Mouse (Mus musculus) testis, postnatal 14 days (tissue): Measurements from ENCODE around the gene Megf11.
"Not testable (repeated sequence)": the region's sequence is repeated elsewhere in the genome, so short reads cannot be mapped to it uniquely, and the experiment has no call there.

ENCODE experiments used
- DNase-seq: peaks from one replicate; pipeline ENCODE4 v3.0.0; 2021; ENCODE audit warnings: low spot score

The Megf11 gene

DNA sequence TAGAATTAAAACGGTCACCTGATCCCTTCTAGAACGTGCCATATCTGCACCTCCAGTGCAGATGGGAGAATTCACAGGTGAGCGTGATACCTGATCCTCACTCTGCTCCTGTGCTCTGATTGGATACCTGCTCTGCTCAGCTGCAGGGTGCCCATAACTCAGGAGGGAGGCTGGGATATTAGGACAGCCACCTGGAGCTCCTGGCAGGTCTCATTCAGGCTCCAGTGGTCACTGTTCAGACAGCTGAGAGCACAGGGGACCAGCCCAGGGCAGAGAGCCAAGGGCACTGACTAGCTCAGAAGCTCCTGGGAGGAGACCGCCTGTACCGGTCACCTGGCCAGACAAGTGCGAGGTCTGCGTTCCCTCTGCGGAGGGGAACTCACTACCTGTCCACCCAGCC lies 80.7 kb downstream of the Megf11 start:
- DNase-seq: no peak

DNA sequence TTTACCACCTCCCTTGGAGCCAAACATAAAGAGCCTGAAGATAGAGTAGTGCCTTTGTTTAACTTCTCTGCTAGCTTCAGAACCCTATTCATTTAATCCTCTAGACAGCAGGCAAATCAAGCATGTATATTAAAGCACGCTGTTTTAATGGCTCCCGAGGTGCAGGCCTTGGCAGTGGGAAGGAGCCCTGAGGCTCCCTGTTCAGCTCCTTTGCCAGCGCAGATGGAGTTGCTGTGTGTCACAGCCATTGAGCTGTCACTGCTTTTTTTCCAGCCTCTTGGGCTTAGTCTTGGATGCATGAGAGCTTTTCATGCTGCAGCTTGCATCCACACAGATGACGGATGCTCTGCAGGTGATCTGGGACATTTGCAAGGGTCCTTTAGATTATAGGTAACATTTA lies 81.1 kb downstream of the Megf11 start:
- no peak for DNase-seq

GRCm38 (mm10) chr9:64470806-64471205 lies 85.4 kb downstream of the Megf11 start:
- no peak for DNase-seq

GRCm38 (mm10) chr9:64471336-64471735 lies 85.9 kb downstream of the Megf11 start:
- DNase-seq: no peak

- DNase-seq: no peak
Measured at GRCm38 (mm10) chr9:64472165-64472564, 86.7 kb downstream of the Megf11 start.

GRCm38 (mm10) chr9:64472743-64473142 lies 87.3 kb downstream of the Megf11 start:
- DNase-seq: no peak

DNA sequence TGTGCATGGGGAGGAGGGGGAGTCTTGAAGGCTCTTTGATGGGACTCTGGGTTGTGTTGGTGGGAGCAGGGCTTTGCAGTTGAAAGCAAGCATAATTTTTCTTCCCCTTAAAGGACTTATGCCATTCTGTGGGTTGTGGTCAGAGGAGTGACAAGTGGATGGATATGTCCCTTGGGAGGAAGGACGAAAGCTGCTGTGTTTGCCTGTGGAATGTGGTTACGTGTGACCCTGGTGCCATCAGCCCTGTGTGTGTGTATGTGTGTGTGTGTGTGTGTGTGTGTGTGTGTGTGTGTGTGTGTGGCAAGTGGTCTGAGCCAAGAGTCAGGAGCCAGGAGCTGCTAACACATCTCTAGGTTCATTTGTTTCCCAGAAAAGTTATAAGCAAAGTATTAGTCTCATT lies 87.7 kb downstream of the Megf11 start:
- no peak for DNase-seq

DNA sequence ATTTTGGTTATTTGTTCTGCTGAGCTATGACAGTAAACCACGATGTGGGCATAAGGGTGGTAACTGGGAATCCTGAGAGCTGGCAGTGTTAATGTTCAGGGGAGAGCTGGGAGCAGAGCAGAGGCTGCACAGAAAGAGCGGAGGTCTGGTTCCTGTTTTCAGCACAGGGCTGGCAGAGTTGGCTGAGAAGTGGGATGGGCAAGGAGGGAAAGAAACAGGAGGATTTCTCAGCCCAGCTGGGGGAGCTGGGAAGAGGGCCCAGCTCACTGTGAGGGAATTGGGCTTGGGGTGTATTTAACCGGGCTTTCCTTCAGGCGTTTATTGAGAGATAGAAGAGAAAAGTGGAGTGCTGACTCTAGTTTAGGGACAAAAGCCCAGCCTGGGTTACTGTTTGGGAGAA lies 88.3 kb downstream of the Megf11 start:
- no peak for DNase-seq

DNA sequence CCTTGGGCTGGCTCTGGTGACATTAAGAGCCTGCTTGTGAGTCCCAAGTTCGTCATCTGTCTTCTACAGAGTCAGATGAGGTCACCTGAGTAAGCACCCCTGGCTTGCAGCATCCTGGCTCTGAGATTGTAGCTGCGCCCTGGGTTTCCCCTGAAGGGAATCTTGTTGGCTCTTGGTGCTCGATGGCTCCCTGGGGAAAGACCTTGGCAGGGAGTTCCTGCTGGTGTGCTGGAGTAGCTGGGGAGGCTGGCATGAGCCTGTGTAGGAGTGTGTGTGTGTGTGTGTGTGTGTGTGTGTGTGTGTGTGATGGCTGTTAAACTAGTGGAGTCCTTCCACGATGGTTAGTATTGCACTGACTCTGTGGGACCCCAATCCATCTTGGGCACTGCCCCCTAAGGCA lies 88.7 kb downstream of the Megf11 start:
- DNase-seq: no peak

DNA sequence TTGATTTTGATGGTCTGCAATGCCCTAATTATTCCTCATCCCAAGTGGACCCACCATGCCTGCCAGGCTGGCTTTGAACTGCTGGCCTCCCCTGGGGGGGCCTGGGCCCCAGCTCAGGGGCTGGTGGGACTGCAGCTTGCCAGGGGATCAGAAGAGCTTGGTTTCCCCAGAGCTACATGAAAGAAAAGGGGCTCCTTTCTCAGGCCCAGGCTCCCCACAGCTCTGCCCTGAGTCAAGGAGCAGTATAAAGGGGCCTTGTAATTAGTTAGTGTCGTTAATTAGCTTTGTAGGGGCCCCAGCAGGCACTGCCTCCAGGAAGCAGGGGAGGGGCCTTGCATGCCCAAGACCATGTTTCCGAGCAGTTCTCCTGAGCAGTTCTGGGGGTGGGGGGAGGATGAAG lies 90.5 kb downstream of the Megf11 start:
- DNase-seq: no peak

DNA sequence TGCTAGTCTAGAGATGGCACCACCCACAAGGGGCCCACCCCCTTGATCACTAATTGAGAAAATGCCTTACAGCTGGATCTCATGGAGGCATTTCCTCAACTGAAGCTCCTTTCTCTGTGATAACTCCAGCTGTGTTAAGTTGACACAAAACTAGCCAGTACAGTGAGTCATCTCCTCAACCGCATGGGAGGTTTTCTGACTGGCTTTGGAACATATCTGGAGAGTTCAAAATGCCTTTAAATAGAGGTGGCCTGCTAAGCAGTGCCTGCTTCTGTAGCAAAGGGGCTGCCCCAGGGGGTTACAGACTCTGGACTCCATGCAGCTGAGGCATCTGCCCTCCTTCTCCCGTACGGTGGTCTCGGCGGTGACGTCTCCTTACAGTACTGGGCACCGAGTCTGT lies 92.0 kb downstream of the Megf11 start:
- DNase-seq: not testable (repeated sequence)

DNA sequence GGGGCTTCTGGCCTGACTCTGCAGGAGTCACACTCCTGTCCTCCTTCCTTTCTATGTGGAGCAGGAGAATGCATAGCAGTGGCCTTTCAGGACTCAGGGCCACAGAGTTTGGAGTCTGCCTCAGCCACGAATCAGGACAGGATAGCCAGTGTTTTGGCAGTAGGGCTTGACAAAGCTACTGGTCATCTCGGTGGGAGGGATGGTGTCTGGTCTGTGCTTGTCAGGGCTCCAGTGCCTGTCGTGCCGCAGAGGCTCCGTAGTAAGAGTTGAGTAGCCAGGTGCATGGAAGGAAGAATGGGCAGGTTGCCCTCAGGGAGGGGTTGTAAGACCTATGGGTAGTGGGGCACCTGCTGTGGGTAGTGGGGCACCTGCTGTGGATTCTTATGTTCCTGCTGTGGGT lies 96.7 kb downstream of the Megf11 start:
- no peak for DNase-seq

DNA sequence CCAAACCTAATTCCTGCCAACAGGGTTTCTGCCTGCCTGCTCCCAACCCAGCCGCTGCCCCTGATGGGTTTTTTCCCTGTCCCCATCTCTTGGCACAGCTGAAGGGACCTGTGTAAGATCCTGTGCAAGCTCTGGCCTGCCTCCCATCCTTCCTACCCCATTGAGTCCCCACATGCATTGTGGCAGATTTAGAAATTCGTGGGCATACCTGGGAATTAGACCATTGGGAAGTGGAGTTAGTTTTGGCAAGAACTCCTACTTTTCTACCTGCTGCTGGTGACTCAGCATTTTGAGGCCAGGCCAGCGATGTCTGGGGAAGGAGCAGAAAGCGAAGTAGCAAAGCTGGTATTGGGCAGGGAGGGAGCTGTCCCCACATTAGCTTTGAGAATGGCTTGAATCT lies 102.0 kb downstream of the Megf11 start:
- DNase-seq: no peak

DNA sequence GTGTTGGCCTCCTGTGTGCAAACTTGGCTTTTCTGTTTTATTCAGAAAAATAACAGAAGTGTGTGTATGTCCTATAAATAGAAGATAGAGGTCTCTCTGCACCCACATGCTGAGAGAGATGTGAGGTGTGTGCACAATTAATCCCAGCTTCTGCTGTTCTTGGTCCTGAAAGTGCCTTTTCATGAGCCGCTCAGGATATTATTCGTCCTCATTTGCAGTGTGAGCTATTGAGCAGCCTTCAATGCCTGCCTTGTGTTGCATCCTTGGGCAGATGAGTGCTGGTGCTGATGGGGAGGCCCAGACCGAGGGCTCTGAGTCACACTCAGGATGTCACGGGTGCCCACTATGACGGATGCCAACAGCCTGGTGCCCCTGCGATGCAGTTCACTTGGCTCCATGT lies 109.2 kb downstream of the Megf11 start:
- no peak for DNase-seq

DNA sequence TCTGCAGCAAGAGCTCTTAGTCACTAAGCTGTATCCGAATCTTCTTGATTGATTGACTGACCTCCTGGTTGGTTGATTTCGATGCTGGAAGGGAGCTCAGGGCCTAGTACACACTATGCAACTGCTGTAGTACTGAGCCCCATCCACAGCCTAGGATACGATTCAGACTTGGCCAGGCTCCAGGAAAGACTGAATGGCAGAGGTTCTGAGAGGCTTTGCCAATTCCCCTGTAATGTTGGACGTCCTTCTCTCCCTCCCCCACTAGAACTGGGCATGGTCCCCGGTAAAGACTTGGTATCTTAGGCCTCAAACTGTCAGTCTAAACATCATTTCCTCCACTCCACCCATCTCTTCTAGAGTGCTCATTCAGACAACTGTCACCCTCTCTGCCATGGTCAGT lies 113.5 kb downstream of the Megf11 start:
- no peak for DNase-seq

- no peak for DNase-seq
Measured at GRCm38 (mm10) chr9:64501211-64501610, 115.8 kb downstream of the Megf11 start.

DNA sequence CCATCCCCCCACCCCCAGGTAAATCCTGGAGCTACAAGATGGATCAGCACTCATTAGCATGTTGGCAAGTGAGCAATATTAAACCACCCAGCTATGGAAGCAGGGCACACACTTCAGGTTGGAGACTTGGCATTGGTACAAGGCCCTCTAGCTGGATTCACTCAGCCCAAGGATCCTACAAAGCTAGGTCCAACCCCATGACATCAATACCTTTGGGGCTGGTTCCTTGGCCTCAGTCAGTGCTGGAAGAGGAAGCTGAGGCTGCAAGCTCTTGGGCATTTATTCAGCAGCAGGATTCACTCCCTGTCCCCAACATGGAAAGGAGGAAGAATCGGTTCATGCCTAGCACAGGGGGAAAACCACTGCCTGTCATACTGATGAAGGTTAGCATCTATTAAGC lies 118.6 kb downstream of the Megf11 start:
- DNase-seq: no peak

GRCm38 (mm10) chr9:64504456-64504855 lies 119.0 kb downstream of the Megf11 start:
- no peak for DNase-seq

- no peak for DNase-seq
Measured at GRCm38 (mm10) chr9:64504921-64505320, 119.5 kb downstream of the Megf11 start.

- no peak for DNase-seq
Measured at GRCm38 (mm10) chr9:64506440-64507206, 121.2 kb downstream of the Megf11 start.

DNA sequence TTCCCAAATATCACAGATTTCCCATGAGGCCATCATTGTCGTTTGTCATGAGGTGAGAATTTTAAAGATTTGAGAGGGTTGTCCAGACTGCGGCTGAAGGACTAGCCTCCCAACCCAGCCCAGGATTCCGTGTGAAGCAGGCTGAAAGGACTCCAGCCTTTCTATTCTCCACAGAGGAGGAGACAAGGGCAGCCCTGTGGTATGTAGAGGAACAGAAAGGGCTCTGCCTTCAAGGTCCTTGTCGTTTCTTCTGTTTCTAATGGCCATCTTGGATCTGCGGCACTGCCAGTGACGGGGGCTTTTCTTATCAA lies 121.7 kb downstream of the Megf11 start:
- no peak for DNase-seq

DNA sequence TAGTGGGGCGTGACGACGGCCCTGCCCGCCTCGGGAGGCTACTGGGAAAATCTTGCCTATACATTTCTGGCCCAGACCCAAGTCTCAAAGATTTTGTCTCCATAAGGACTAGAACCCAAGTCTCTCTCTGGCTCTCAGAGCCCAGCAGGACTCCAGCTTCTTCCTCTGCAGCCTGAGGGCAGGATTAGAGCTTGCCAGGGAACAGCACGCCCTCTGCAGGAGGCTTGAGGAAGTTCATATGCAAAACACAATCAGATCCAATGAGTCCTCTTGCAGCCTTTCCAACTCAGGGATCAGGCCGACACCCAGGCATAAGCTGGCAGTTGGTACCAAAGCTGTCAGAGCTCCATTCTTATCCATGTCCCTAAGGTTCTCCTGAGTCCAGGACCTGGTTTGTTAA lies 122.6 kb downstream of the Megf11 start:
- DNase-seq: no peak

DNA sequence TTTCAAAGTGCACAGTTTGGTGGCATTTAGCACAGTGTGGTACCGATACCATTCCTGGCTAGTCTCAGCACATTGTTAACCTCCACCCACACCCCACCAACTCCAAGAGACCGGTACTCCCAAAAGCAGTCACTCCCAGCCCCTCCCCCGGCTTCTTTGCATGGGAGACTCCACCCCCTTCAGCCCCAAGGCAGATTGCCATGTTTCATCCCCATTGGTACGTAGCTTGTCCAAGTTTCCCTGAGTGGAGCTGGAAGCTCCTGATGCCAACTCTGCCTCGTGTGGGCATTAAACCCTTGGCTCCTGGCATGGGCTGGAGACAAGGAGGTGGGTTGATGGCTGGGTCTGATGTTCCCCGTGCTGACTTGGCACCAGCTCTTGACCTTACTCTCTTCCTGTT lies 129.4 kb downstream of the Megf11 start:
- DNase-seq: no peak

DNA sequence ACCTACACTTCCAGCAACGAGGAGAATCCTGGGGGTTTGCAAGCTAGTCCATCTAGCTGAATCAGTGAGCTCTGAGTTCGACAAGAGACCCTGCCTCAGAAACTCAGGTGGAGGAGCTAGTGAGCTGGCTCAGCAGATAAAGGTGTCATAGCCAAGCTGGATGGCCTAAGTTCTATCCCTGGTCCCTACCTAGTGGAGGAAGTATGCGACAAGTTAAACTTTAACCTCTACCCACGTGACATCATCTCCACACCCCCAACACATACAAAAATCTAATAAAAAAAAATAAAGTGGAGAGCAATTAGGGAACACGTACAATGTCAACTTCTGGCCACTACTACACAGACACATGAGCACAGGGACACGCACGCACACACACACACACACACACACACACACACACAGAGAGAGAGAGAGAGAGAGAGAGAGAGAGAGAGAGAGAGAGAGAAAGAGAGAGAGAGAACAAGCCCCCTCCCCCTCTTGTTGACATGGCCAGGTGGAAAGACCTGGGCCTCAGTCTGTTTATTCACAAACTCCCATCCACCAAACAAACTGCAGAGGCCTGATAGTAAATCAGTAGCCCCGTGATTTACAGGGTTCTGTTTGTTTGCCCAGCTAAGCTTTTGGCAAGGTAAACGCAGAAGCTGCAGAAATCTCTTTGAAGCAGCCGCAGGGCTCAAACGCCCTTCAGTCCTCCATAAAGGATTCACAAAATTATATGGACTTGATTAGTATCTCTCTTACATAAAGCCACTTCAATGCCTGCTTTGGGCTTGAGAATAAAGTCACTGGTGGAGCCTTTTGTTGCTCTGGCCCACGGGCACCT lies 134.7 kb downstream of the Megf11 start:
- no peak for DNase-seq
